8 mouse cellular contexts compared by ENCODE assay signal in the genomic region with DNA sequence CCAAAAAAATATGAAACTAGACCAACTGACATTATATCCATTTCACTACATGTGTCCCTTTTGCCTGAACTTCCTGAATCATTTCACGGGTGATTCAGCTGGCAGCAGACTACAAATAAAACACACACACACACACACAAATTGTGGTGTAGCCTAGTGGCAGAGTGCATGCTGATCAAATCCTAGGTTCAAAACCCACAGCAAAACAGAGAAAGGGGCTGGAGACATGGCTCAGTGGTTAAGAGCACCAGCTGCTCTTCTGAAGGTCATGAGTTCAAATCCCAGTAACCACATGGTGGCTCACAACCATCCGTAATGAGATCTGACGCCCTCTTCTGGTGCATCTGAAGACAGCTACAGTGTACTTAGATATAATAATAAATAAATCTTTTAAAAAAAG. TPM values are rescaled to one million over a fixed set of nuclear protein-coding genes. Genes with fewer than 3 reads are reported as not detected.
DNase-seq lines count a peak whose midpoint lies in the region; ATAC-seq and TF ChIP-seq lines count a peak whose summit lies in the region.
"Not testable (repeated sequence)": the region's sequence is repeated elsewhere in the genome, so short reads cannot be mapped to it uniquely, and the experiment has no call there.

No protein-coding gene starts in this region.

- H3K4me2 ChIP-seq in forebrain, embryonic 14.5 days (ENCODE audit: low read length) = peak overlapping the region; percentile 70
- peak overlapping the region; percentile 86 for H3K4me2 ChIP-seq in liver, embryonic 11.5 days
- H3K4me2 ChIP-seq in midbrain, embryonic 11.5 days = peak overlapping the region; percentile 78

- peak; percentile 51 for DNase-seq in 3T3-L1 (ENCODE audit: low read depth, low spot score)
- not testable (repeated sequence) for DNase-seq in forebrain, embryonic 14.5 days (ENCODE audit: low spot score); hindbrain, embryonic 10.5 days (ENCODE audit: low spot score); liver, embryonic 11.5 days (ENCODE audit: low spot score); midbrain, embryonic 11.5 days (ENCODE audit: low spot score, missing footprints)
- DNase-seq in kidney, adult 9 months = peak; percentile 15

- not testable (repeated sequence) for H3K27me3 ChIP-seq in forebrain, embryonic 14.5 days (replicated peaks; ENCODE audit: control insufficient read depth, insufficient read depth, low read length); hindbrain, embryonic 10.5 days (ENCODE audit: insufficient read depth, poor library complexity, severe bottlenecking); liver, embryonic 11.5 days (replicated peaks; ENCODE audit: control insufficient read depth, insufficient read depth, low read length); midbrain, embryonic 11.5 days (ENCODE audit: control insufficient read depth, insufficient read depth, low read length)

- 32% methylated on average over 3 of the region's 3 CpGs for WGBS in forebrain, embryonic 14.5 days
- WGBS in hindbrain, embryonic 10.5 days = 30% methylated on average over 3 of the region's 3 CpGs
- 33% methylated on average over 3 of the region's 3 CpGs for WGBS in liver, embryonic 11.5 days
- 35% methylated on average over 3 of the region's 3 CpGs for WGBS in midbrain, embryonic 11.5 days
- 12% methylated on average over 3 of the region's 3 CpGs for WGBS in olfactory bulb, adult 2 months

- TF ChIP-seq CTCF in cortical plate, adult 2 months (IDR thresholded peaks at IDR 0.05; ENCODE audit: extremely low read depth, insufficient read depth, low read length); olfactory bulb, adult 2 months (IDR thresholded peaks at IDR 0.05; ENCODE audit: insufficient read depth, low read depth, low read length): not testable (repeated sequence)

- TF ChIP-seq POLR2A in cortical plate, adult 2 months (IDR thresholded peaks at IDR 0.05; ENCODE audit: extremely low read depth, insufficient read depth, low read length); olfactory bulb, adult 2 months (IDR thresholded peaks at IDR 0.05; ENCODE audit: insufficient read depth, low read depth, low read length): not testable (repeated sequence)

- H3K36me3 ChIP-seq in forebrain, embryonic 14.5 days (ENCODE audit: control insufficient read depth, insufficient read depth, low read length) = peaks cover 16% of the 10 kb centered on the region
- peaks cover 18% of the 10 kb centered on the region for H3K36me3 ChIP-seq in hindbrain, embryonic 10.5 days
- not testable (repeated sequence) for H3K36me3 ChIP-seq in liver, embryonic 11.5 days (ENCODE audit: control insufficient read depth, insufficient read depth, low read length); midbrain, embryonic 11.5 days (ENCODE audit: control insufficient read depth, insufficient read depth, low read length)

- H3K9ac ChIP-seq in forebrain, embryonic 14.5 days (ENCODE audit: low read length) = peak overlapping the region; percentile 84
- H3K9ac ChIP-seq in liver, embryonic 11.5 days (ENCODE audit: low read depth, low read length) = peak overlapping the region; percentile 79
- H3K9ac ChIP-seq in midbrain, embryonic 11.5 days (ENCODE audit: low read length) = peak overlapping the region; percentile 87

- not testable (repeated sequence) for H3K27ac ChIP-seq in cortical plate, adult 2 months (ENCODE audit: insufficient read depth, low read length)
- H3K27ac ChIP-seq in forebrain, embryonic 14.5 days (ENCODE audit: low read depth, low read length) = peak overlapping the region; percentile 71
- peak overlapping the region; percentile 96 for H3K27ac ChIP-seq in hindbrain, embryonic 10.5 days
- peak overlapping the region; percentile 84 for H3K27ac ChIP-seq in liver, embryonic 11.5 days (ENCODE audit: low read depth, low read length)
- H3K27ac ChIP-seq in midbrain, embryonic 11.5 days (ENCODE audit: low read depth, low read length) = peak overlapping the region; percentile 68; the same call in 1 of the 2 replicates
- H3K27ac ChIP-seq in olfactory bulb, adult 2 months (ENCODE audit: insufficient read depth, low read depth, low read length) = peak overlapping the region; percentile 84; the same call in 1 of the 2 replicates

- not testable (repeated sequence) for H3K4me1 ChIP-seq in cortical plate, adult 2 months (ENCODE audit: control insufficient read depth, insufficient read depth, low read length); olfactory bulb, adult 2 months (ENCODE audit: control insufficient read depth, insufficient read depth, low read length)
- H3K4me1 ChIP-seq in forebrain, embryonic 14.5 days (ENCODE audit: control insufficient read depth, insufficient read depth, low read length) = peaks cover 11% of the 10 kb centered on the region
- peaks cover 14% of the 10 kb centered on the region for H3K4me1 ChIP-seq in hindbrain, embryonic 10.5 days (replicated peaks)
- H3K4me1 ChIP-seq in liver, embryonic 11.5 days (replicated peaks; ENCODE audit: control insufficient read depth, insufficient read depth, low read length) = peaks cover 14% of the 10 kb centered on the region
- peaks cover 10% of the 10 kb centered on the region for H3K4me1 ChIP-seq in midbrain, embryonic 11.5 days (ENCODE audit: control insufficient read depth, insufficient read depth, low read length)

- peak overlapping the region; percentile 64 for H3K4me3 ChIP-seq in cortical plate, adult 2 months (ENCODE audit: insufficient read depth, low read length)
- H3K4me3 ChIP-seq in forebrain, embryonic 14.5 days (ENCODE audit: low read depth, low read length) = peak overlapping the region; percentile 70
- H3K4me3 ChIP-seq in hindbrain, embryonic 10.5 days = peak overlapping the region; percentile 78
- H3K4me3 ChIP-seq in liver, embryonic 11.5 days (ENCODE audit: low read depth, low read length) = peak overlapping the region; percentile 71
- H3K4me3 ChIP-seq in midbrain, embryonic 11.5 days (ENCODE audit: low read depth, low read length) = peak overlapping the region; percentile 76
- H3K4me3 ChIP-seq in olfactory bulb, adult 2 months (ENCODE audit: insufficient read depth, low read depth, low read length) = peak overlapping the region; percentile 83

- peak; percentile 10 for ATAC-seq in forebrain, embryonic 14.5 days
- not testable (repeated sequence) for ATAC-seq in liver, embryonic 11.5 days (replicated peaks; ENCODE audit: low FRiP score)
- ATAC-seq in midbrain, embryonic 11.5 days (ENCODE audit: low FRiP score) = peak; percentile 1; the same call in 1 of the 2 replicates

- not testable (repeated sequence) for H3K9me3 ChIP-seq in forebrain, embryonic 14.5 days (replicated peaks; ENCODE audit: control insufficient read depth, low read length); hindbrain, embryonic 10.5 days; liver, embryonic 11.5 days (ENCODE audit: control insufficient read depth, low read length); midbrain, embryonic 11.5 days (ENCODE audit: control insufficient read depth, low read length)

RNA-seq across cellular contexts. Expression of a gene that starts 0.5 kb away (rescaled TPM):
- polyA plus RNA-seq in cortical plate, adult 2 months (2012; rRNA removed) = 330 and 345 TPM in 2 replicates
- polyA plus RNA-seq in forebrain, embryonic 14.5 days (2014; fragmentation: Nextera tagmentation; extraction: Ambion mirVana) = 87.6 and 91.9 TPM in 2 replicates
- 91.1 and 105 TPM in 2 replicates for polyA plus RNA-seq in hindbrain, embryonic 10.5 days (2016; fragmentation: Nextera tagmentation; extraction: Ambion mirVana)
- 50.2 and 54.8 TPM in 2 replicates for polyA plus RNA-seq in liver, embryonic 11.5 days (2014; fragmentation: Nextera tagmentation; extraction: Ambion mirVana)
- polyA plus RNA-seq in midbrain, embryonic 11.5 days (2014; fragmentation: Nextera tagmentation; extraction: Ambion mirVana) = 70.5 and 77.2 TPM in 2 replicates
- polyA plus RNA-seq in olfactory bulb, adult 2 months (2012; ENCODE audit: insufficient read depth, insufficient read length, low replicate concordance, missing spikeins) = not detected in 2 replicates

RNA-seq across cellular contexts. Expression of a gene that starts 18.6 kb away (rescaled TPM):
- 233 and 286 TPM in 2 replicates for polyA plus RNA-seq in cortical plate, adult 2 months (2012; rRNA removed)
- polyA plus RNA-seq in forebrain, embryonic 14.5 days (2014; fragmentation: Nextera tagmentation; extraction: Ambion mirVana) = 7.0 and 8.5 TPM in 2 replicates
- 2.2 and 3.7 TPM in 2 replicates for polyA plus RNA-seq in hindbrain, embryonic 10.5 days (2016; fragmentation: Nextera tagmentation; extraction: Ambion mirVana)
- 0.84 and 1.1 TPM in 2 replicates for polyA plus RNA-seq in liver, embryonic 11.5 days (2014; fragmentation: Nextera tagmentation; extraction: Ambion mirVana)
- 1.4 and 3.0 TPM in 2 replicates for polyA plus RNA-seq in midbrain, embryonic 11.5 days (2014; fragmentation: Nextera tagmentation; extraction: Ambion mirVana)
- polyA plus RNA-seq in olfactory bulb, adult 2 months (2012; ENCODE audit: insufficient read depth, insufficient read length, low replicate concordance, missing spikeins) = not detected in 2 replicates

RNA-seq across cellular contexts. Expression of a gene that starts 22.9 kb away (rescaled TPM):
- 64.9 and 82.8 TPM in 2 replicates for polyA plus RNA-seq in cortical plate, adult 2 months (2012; rRNA removed)
- polyA plus RNA-seq in forebrain, embryonic 14.5 days (2014; fragmentation: Nextera tagmentation; extraction: Ambion mirVana) = 60.9 and 61.6 TPM in 2 replicates
- 49.6 and 59.1 TPM in 2 replicates for polyA plus RNA-seq in hindbrain, embryonic 10.5 days (2016; fragmentation: Nextera tagmentation; extraction: Ambion mirVana)
- 45.1 and 46.5 TPM in 2 replicates for polyA plus RNA-seq in liver, embryonic 11.5 days (2014; fragmentation: Nextera tagmentation; extraction: Ambion mirVana)
- polyA plus RNA-seq in midbrain, embryonic 11.5 days (2014; fragmentation: Nextera tagmentation; extraction: Ambion mirVana) = 46.7 and 47.1 TPM in 2 replicates
- not detected in 2 replicates for polyA plus RNA-seq in olfactory bulb, adult 2 months (2012; ENCODE audit: insufficient read depth, insufficient read length, low replicate concordance, missing spikeins)

RNA-seq across cellular contexts. Expression of a gene that starts 53.0 kb away (rescaled TPM):
- polyA plus RNA-seq in cortical plate, adult 2 months (2012; rRNA removed) = 1.4 and 1.5 TPM in 2 replicates
- polyA plus RNA-seq in forebrain, embryonic 14.5 days (2014; fragmentation: Nextera tagmentation; extraction: Ambion mirVana) = 0.62 and 1.1 TPM in 2 replicates
- 0.55 and 1.1 TPM in 2 replicates for polyA plus RNA-seq in hindbrain, embryonic 10.5 days (2016; fragmentation: Nextera tagmentation; extraction: Ambion mirVana)
- not detected in 2 replicates for polyA plus RNA-seq in liver, embryonic 11.5 days (2014; fragmentation: Nextera tagmentation; extraction: Ambion mirVana)
- 0.14 and 0.23 TPM in 2 replicates for polyA plus RNA-seq in midbrain, embryonic 11.5 days (2014; fragmentation: Nextera tagmentation; extraction: Ambion mirVana)
- not detected in 2 replicates for polyA plus RNA-seq in olfactory bulb, adult 2 months (2012; ENCODE audit: insufficient read depth, insufficient read length, low replicate concordance, missing spikeins)

RNA-seq across cellular contexts. Expression of a gene that starts 53.7 kb away (rescaled TPM):
- polyA plus RNA-seq in cortical plate, adult 2 months (2012; rRNA removed) = 2.9 and 3.2 TPM in 2 replicates
- 1.1 and 1.3 TPM in 2 replicates for polyA plus RNA-seq in forebrain, embryonic 14.5 days (2014; fragmentation: Nextera tagmentation; extraction: Ambion mirVana)
- 1.1 and 1.2 TPM in 2 replicates for polyA plus RNA-seq in hindbrain, embryonic 10.5 days (2016; fragmentation: Nextera tagmentation; extraction: Ambion mirVana)
- 0.06 and 0.07 TPM in 2 replicates for polyA plus RNA-seq in liver, embryonic 11.5 days (2014; fragmentation: Nextera tagmentation; extraction: Ambion mirVana)
- 0.41 and 0.86 TPM in 2 replicates for polyA plus RNA-seq in midbrain, embryonic 11.5 days (2014; fragmentation: Nextera tagmentation; extraction: Ambion mirVana)
- not detected in 2 replicates for polyA plus RNA-seq in olfactory bulb, adult 2 months (2012; ENCODE audit: insufficient read depth, insufficient read length, low replicate concordance, missing spikeins)

Comparison
In these comparisons a context has a peak if more than half of its experiments do, and no peak if none do; other contexts are left out.
1. RNA of a gene that starts 18.6 kb away (polyA plus RNA-seq): 233 to 286 TPM in cortical plate, adult 2 months; 7.0 to 8.5 TPM in forebrain, embryonic 14.5 days, 2.2 to 3.7 TPM in hindbrain, embryonic 10.5 days, 1.4 to 3.0 TPM in midbrain, embryonic 11.5 days, 0.84 to 1.1 TPM in liver, embryonic 11.5 days and not detected in olfactory bulb, adult 2 months; every median in the first group is over 10 times any median in the second.
2. Peak in every context shown above with its lines, with median percentiles within 50 percentile points of each other: H3K4me3 ChIP-seq, H3K4me2 ChIP-seq and H3K9ac ChIP-seq.